Mouse (Mus musculus): ENCODE data around the gene Suds3. TPM values are rescaled to one million over a fixed set of nuclear protein-coding genes. Genes with fewer than 3 reads are reported as not detected.
A peak's percentile ranks its signal among the peaks of the same experiment; 100 is the strongest.

The Suds3 gene
- polyA plus RNA-seq, 1 experiment from 2014 or later: 20.9 TPM

DNA sequence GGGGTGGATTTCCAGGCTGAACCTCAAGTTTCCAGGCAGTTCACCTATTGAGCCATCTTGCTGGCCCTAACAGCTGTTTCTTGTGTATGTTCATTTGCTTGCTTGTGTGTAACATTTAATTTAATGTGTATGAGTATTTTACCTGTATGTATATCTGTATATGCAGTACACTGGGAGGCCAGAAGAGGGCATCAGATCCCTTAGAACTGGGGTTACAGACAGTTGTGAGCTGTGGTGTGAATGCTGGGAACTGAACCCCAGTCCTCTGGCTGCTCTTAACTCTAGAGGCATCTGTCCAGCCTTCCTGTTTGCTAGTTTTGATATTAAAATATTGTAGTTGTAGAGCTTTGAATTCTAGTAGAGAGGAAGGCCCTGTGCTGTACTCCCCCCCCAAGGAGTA is 37.0 kb upstream of the Suds3 start:
- no peaks in the 10 kb centered on the region for H3K27me3 ChIP-seq (replicated peaks; ENCODE audit: control insufficient read depth, insufficient read depth, low read length)
- H3K27ac ChIP-seq (ENCODE audit: low read length): no peak overlapping the region
- H3K36me3 ChIP-seq (ENCODE audit: control insufficient read depth, insufficient read depth, low read length): 0 out of 2 replicates have a peak, but pooled peaks cover 3% of the 10 kb centered on the region
- no peaks in the 10 kb centered on the region for H3K4me1 ChIP-seq (ENCODE audit: control insufficient read depth, insufficient read depth, low read length)
- no peak overlapping the region for H3K9ac ChIP-seq (ENCODE audit: low read depth, low read length)
- no peaks in the 10 kb centered on the region for H3K9me3 ChIP-seq (ENCODE audit: control insufficient read depth, low read length)
- H3K4me2 ChIP-seq (ENCODE audit: low read depth, low read length): no peak overlapping the region
- no peak for ATAC-seq
- H3K4me3 ChIP-seq (ENCODE audit: low read length): no peak overlapping the region

- Histone ChIP-seq H3K4me1 (ENCODE audit: control insufficient read depth, insufficient read depth, low read length) (no peaks in the 10 kb centered on the region), H3K4me2 (ENCODE audit: low read depth, low read length) (no peak overlapping the region), H3K4me3 (ENCODE audit: low read length) (no peak overlapping the region), H3K27me3 (replicated peaks; ENCODE audit: control insufficient read depth, insufficient read depth, low read length) (no peaks in the 10 kb centered on the region), H3K36me3 (ENCODE audit: control insufficient read depth, insufficient read depth, low read length) (peaks cover 9% of the 10 kb centered on the region; the same call in 1 of the 2 replicates), H3K9ac (ENCODE audit: low read depth, low read length) (no peak overlapping the region), H3K27ac (ENCODE audit: low read length) (no peak overlapping the region), H3K9me3 (ENCODE audit: control insufficient read depth, low read length) (peaks cover 4% of the 10 kb centered on the region; the same call in 1 of the 2 replicates)
- ATAC-seq: no peak
- WGBS: 73% methylated on average over 5 of the region's 5 CpGs
Observed at GRCm38 (mm10) chr5:117150068-117150467, 34.2 kb upstream of the Suds3 start.

GRCm38 (mm10) chr5:117149054-117149942 is 33.4 kb upstream of the Suds3 start:
- Histone ChIP-seq H3K4me1 (ENCODE audit: control insufficient read depth, insufficient read depth, low read length) (no peaks in the 10 kb centered on the region), H3K4me3 (ENCODE audit: low read length) (no peak overlapping the region), H3K9ac (ENCODE audit: low read depth, low read length) (no peak overlapping the region), H3K9me3 (ENCODE audit: control insufficient read depth, low read length) (peaks cover 4% of the 10 kb centered on the region; the same call in 1 of the 2 replicates), H3K36me3 (ENCODE audit: control insufficient read depth, insufficient read depth, low read length) (peaks cover 9% of the 10 kb centered on the region; the same call in 1 of the 2 replicates), H3K4me2 (ENCODE audit: low read depth, low read length) (no peak overlapping the region), H3K27me3 (replicated peaks; ENCODE audit: control insufficient read depth, insufficient read depth, low read length) (no peaks in the 10 kb centered on the region), H3K27ac (ENCODE audit: low read length) (no peak overlapping the region)
- no peak for ATAC-seq
- WGBS: 69% methylated on average over 16 of the region's 16 CpGs

GRCm38 (mm10) chr5:117147187-117148095 is 31.5 kb upstream of the Suds3 start:
- Histone ChIP-seq H3K36me3 (ENCODE audit: control insufficient read depth, insufficient read depth, low read length) (peaks cover 6% of the 10 kb centered on the region; the same call in 1 of the 2 replicates), H3K9ac (ENCODE audit: low read depth, low read length) (no peak overlapping the region), H3K9me3 (ENCODE audit: control insufficient read depth, low read length) (peaks cover 4% of the 10 kb centered on the region; the same call in 1 of the 2 replicates), H3K27ac (ENCODE audit: low read length) (no peak overlapping the region), H3K4me2 (ENCODE audit: low read depth, low read length) (no peak overlapping the region), H3K4me3 (ENCODE audit: low read length) (no peak overlapping the region), H3K4me1 (ENCODE audit: control insufficient read depth, insufficient read depth, low read length) (no peaks in the 10 kb centered on the region), H3K27me3 (replicated peaks; ENCODE audit: control insufficient read depth, insufficient read depth, low read length) (no peaks in the 10 kb centered on the region)
- no peak for ATAC-seq
- WGBS: 93% methylated on average over 16 of the region's 16 CpGs

DNA sequence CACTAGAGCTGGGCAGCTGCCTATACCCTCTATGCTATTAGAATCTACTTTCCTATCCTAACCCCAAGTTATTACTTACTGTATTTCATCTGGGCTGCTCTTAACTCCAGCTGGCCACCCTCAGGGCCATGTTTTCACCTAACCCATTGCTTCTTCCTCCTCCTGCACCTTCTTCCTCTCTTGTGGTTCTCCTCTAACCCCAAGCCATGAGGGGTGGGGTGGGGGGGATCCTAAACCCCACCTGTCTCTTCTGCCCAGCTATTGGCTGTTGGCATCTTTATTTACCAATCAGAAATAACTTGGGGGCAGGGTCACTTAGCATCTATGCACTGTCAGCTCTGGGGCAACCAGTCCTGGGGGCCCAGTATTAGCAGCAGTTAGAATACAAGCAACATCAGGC is 30.3 kb upstream of the Suds3 start:
- H3K4me2 ChIP-seq (ENCODE audit: low read depth, low read length): no peak overlapping the region
- H3K9me3 ChIP-seq (ENCODE audit: control insufficient read depth, low read length): peaks cover 4% of the 10 kb centered on the region; the same call in 1 of the 2 replicates

DNA sequence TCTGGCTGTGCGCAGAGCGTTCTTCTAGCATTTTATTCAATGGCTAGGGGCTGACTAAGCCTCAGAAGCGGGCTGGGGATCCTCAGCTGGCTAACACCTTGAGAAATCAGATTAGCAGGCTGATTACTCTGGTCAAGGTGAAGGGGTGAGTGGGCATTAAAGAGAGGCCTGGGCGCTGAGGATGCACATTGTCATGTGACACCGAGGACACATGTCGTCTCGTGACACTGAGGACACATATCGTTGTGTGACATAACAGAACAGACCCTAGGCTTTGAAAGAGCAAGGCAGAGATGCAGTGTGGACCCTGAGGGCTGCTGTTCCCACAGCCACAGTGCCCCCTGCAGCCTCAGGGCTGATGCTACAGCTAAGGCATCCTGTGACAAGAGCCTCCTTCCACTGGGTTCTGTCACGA is 27.8 kb upstream of the Suds3 start:
- Histone ChIP-seq H3K27ac (ENCODE audit: low read length) (no peak overlapping the region), H3K4me2 (ENCODE audit: low read depth, low read length) (no peak overlapping the region), H3K9me3 (ENCODE audit: control insufficient read depth, low read length) (peaks cover 4% of the 10 kb centered on the region; the same call in 1 of the 2 replicates), H3K36me3 (ENCODE audit: control insufficient read depth, insufficient read depth, low read length) (peaks cover 6% of the 10 kb centered on the region; the same call in 1 of the 2 replicates), H3K27me3 (replicated peaks; ENCODE audit: control insufficient read depth, insufficient read depth, low read length) (no peaks in the 10 kb centered on the region), H3K4me1 (ENCODE audit: control insufficient read depth, insufficient read depth, low read length) (peaks cover 15% of the 10 kb centered on the region), H3K9ac (ENCODE audit: low read depth, low read length) (no peak overlapping the region), H3K4me3 (ENCODE audit: low read length) (no peak overlapping the region)
- 46% methylated on average over 9 of the region's 9 CpGs for WGBS
- ATAC-seq: no peak

More for the DNA sequence above, 30.3 kb upstream of the Suds3 start:
- Histone ChIP-seq H3K27me3 (replicated peaks; ENCODE audit: control insufficient read depth, insufficient read depth, low read length) (no peaks in the 10 kb centered on the region), H3K27ac (ENCODE audit: low read length) (no peak overlapping the region), H3K4me1 (ENCODE audit: control insufficient read depth, insufficient read depth, low read length) (no peaks in the 10 kb centered on the region), H3K36me3 (ENCODE audit: control insufficient read depth, insufficient read depth, low read length) (peaks cover 6% of the 10 kb centered on the region; the same call in 1 of the 2 replicates), H3K9ac (ENCODE audit: low read depth, low read length) (no peak overlapping the region), H3K4me3 (ENCODE audit: low read length) (no peak overlapping the region)
- no peak for ATAC-seq

DNA sequence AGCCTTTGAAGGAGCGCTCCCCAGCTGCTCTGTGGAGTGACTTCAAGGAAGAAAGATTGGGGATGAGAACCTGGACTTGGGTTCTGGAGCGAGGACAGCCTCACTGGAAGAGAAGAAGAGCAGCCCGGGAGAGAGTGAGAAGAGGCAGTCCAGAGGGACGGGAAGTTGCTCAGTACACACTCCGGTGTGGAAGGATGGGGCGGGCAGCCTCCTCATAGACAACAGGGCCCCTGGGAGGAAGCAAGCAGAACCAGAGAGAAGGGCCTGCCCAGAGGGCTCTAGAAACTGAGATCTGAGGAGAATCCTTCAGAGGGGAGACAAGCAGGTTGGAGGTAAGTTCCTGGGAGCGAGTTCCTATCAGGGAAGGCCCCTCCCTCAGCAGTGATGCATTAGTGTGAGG is 24.5 kb upstream of the Suds3 start:
- H3K4me2 ChIP-seq (ENCODE audit: low read depth, low read length): 0 out of 2 replicates have a peak overlapping the region, but pooled peaks have one; percentile 18
- peaks cover 41% of the 10 kb centered on the region for H3K4me1 ChIP-seq (ENCODE audit: control insufficient read depth, insufficient read depth, low read length)
- 61% methylated on average over 7 of the region's 7 CpGs for WGBS
- 0 out of 2 replicates have a peak overlapping the region, but pooled peaks have one; percentile 5 for H3K9ac ChIP-seq (ENCODE audit: low read depth, low read length)
- no peak overlapping the region for H3K4me3 ChIP-seq (ENCODE audit: low read length)
- H3K36me3 ChIP-seq (ENCODE audit: control insufficient read depth, insufficient read depth, low read length): no peaks in the 10 kb centered on the region
- H3K27ac ChIP-seq (ENCODE audit: low read length): peak overlapping the region; percentile 65
- H3K9me3 ChIP-seq (ENCODE audit: control insufficient read depth, low read length): no peaks in the 10 kb centered on the region
- no peaks in the 10 kb centered on the region for H3K27me3 ChIP-seq (replicated peaks; ENCODE audit: control insufficient read depth, insufficient read depth, low read length)
- peak; percentile 7; the same call in 1 of the 2 replicates for ATAC-seq

DNA sequence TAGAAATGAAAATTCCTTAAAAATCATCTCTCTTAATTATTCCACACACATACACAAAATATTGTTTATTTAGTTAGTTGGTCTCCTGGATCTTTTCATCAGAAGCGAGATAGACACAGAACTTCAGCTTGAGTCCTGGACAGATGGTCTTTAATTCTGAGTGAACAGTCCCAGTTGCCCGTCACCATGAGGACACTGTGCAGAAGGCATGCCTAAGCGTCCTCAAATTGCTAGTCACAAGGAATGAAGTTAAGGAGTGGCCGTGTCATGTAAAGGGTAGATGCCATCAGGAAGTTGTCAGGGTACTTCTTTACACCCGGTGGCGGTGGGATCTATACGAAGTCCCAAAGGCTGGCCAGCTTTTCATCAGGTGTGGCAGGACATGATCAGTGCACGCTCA is 23.9 kb upstream of the Suds3 start:
- no peaks in the 10 kb centered on the region for H3K9me3 ChIP-seq (ENCODE audit: control insufficient read depth, low read length)
- no peaks in the 10 kb centered on the region for H3K36me3 ChIP-seq (ENCODE audit: control insufficient read depth, insufficient read depth, low read length)
- peaks cover 46% of the 10 kb centered on the region for H3K4me1 ChIP-seq (ENCODE audit: control insufficient read depth, insufficient read depth, low read length)
- peak overlapping the region; percentile 15; the same call in 1 of the 2 replicates for H3K4me2 ChIP-seq (ENCODE audit: low read depth, low read length)
- WGBS: 64% methylated on average over 8 of the region's 8 CpGs
- H3K4me3 ChIP-seq (ENCODE audit: low read length): no peak overlapping the region
- peak; percentile 16 for ATAC-seq
- H3K27me3 ChIP-seq (replicated peaks; ENCODE audit: control insufficient read depth, insufficient read depth, low read length): no peaks in the 10 kb centered on the region
- H3K9ac ChIP-seq (ENCODE audit: low read depth, low read length): no peak overlapping the region
- H3K27ac ChIP-seq (ENCODE audit: low read length): peak overlapping the region; percentile 65; the same call in 1 of the 2 replicates

Data from intestine, embryonic 16.5 days (tissue).